Mouse (Mus musculus): ENCODE measurements at regions not wholly inside any gene's neighbourhood (a gene's known extent, or its start where the extent isn't known, plus 50 kb on each side); places are given as distances from the start of the nearest gene placed in this dataset.

- DNase-seq = no peak
These were observed 130.0 kb upstream of the Foxq1 start for GRCm38 (mm10) chr13:31425825-31426500.

GRCm38 (mm10) chr13:31436434-31436833, 119.5 kb upstream of the Foxq1 start:
- no peak for DNase-seq

GRCm38 (mm10) chr13:31439761-31440627, 115.9 kb upstream of the Foxq1 start:
- DNase-seq = no peak

- peak; percentile 17 for DNase-seq
These were observed 97.1 kb upstream of the Foxq1 start for GRCm38 (mm10) chr13:31458883-31459282.

- no peak for DNase-seq
These were observed 90.8 kb upstream of the Foxq1 start for GRCm38 (mm10) chr13:31465141-31465540.

- no peak for DNase-seq
These were observed 90.2 kb upstream of the Foxq1 start for GRCm38 (mm10) chr13:31465711-31466110.

- DNase-seq = no peak
These were observed 87.8 kb upstream of the Foxq1 start for GRCm38 (mm10) chr13:31468131-31468530.

GRCm38 (mm10) chr13:31468983-31469382, 87.0 kb upstream of the Foxq1 start:
- DNase-seq = no peak

GRCm38 (mm10) chr13:31472366-31472765, 83.6 kb upstream of the Foxq1 start:
- DNase-seq = peak; percentile 85

- no peak for DNase-seq
These were observed 83.1 kb upstream of the Foxq1 start for GRCm38 (mm10) chr13:31472804-31473203.

GRCm38 (mm10) chr13:31473275-31473674, 82.7 kb upstream of the Foxq1 start:
- no peak for DNase-seq

- peak; percentile 13 for DNase-seq
These were observed 80.1 kb upstream of the Foxq1 start for GRCm38 (mm10) chr13:31475845-31476244.

- DNase-seq = no peak
These were observed 78.6 kb upstream of the Foxq1 start for GRCm38 (mm10) chr13:31477171-31477867.

GRCm38 (mm10) chr13:31481105-31481844, 74.7 kb upstream of the Foxq1 start:
- DNase-seq = no peak

GRCm38 (mm10) chr13:31486373-31486772, 69.6 kb upstream of the Foxq1 start:
- DNase-seq = no peak

GRCm38 (mm10) chr13:31488186-31488585, 67.7 kb upstream of the Foxq1 start:
- no peak for DNase-seq

GRCm38 (mm10) chr13:31503191-31503590, 52.7 kb upstream of the Foxq1 start:
- DNase-seq = no peak

GRCm38 (mm10) chr13:31503832-31504231, 52.1 kb upstream of the Foxq1 start:
- DNase-seq = no peak

GRCm38 (mm10) chr13:31504316-31504715, 51.6 kb upstream of the Foxq1 start:
- DNase-seq = no peak

- DNase-seq = no peak
These were observed 50.5 kb upstream of the Foxq1 start for GRCm38 (mm10) chr13:31505386-31505785.
